Mouse (Mus musculus): Measurements from ENCODE around the gene Cyp2f2. TPM values are rescaled to one million over a fixed set of nuclear protein-coding genes. Genes with fewer than 3 reads are reported as not detected.

The Cyp2f2 gene
- not detected in 2 replicates for polyA plus RNA-seq (2014; fragmentation: Nextera tagmentation; extraction: Ambion mirVana)

- Histone ChIP-seq H3K27ac (ENCODE audit: low read depth, low read length) (no peak within 1 kb of the TSS), H3K4me1 (ENCODE audit: control insufficient read depth, insufficient read depth, low read length) (no peaks in the 10 kb centered on the region), H3K4me2 (no peak within 1 kb of the TSS), H3K27me3 (ENCODE audit: control insufficient read depth, insufficient read depth, low read length) (no peaks in the 10 kb centered on the region), H3K9ac (ENCODE audit: low read depth, low read length) (no peak within 1 kb of the TSS), H3K9me3 (replicated peaks; ENCODE audit: control insufficient read depth, low read length) (no peaks in the 10 kb centered on the region), H3K4me3 (ENCODE audit: low read depth, low read length) (no peak within 1 kb of the TSS), H3K36me3 (ENCODE audit: control insufficient read depth, insufficient read depth, low read length) (no peaks in the 10 kb centered on the region)
- no peak for ATAC-seq (replicated peaks; ENCODE audit: insufficient number of reproducible peaks, low FRiP score, low TSS enrichment)
Observed at GRCm38 (mm10) chr7:27119676-27120075, at the start of gene Cyp2f2. Gene Cyp2f2 (plus strand): TSS chr7:27119909.

- no peaks in the 10 kb centered on the region for H3K4me1 ChIP-seq (ENCODE audit: control insufficient read depth, insufficient read depth, low read length)
- H3K27ac ChIP-seq (ENCODE audit: low read depth, low read length): no peak overlapping the region
- no peaks in the 10 kb centered on the region; the same call in 1 of the 2 replicates for H3K9me3 ChIP-seq (replicated peaks; ENCODE audit: control insufficient read depth, low read length)
- no peak overlapping the region for H3K4me3 ChIP-seq (ENCODE audit: low read depth, low read length)
- no peak for ATAC-seq (replicated peaks; ENCODE audit: insufficient number of reproducible peaks, low FRiP score, low TSS enrichment)
- no peak overlapping the region for H3K9ac ChIP-seq (ENCODE audit: low read depth, low read length)
- no peaks in the 10 kb centered on the region for H3K27me3 ChIP-seq (ENCODE audit: control insufficient read depth, insufficient read depth, low read length)
- H3K4me2 ChIP-seq: no peak overlapping the region
- 71% methylated on average over 1 of the region's 1 CpGs for WGBS (ENCODE audit: insufficient replicate concordance)
- H3K36me3 ChIP-seq (ENCODE audit: control insufficient read depth, insufficient read depth, low read length): no peaks in the 10 kb centered on the region
Observed at GRCm38 (mm10) chr7:27078641-27079040, 41.1 kb upstream of the Cyp2f2 start.

GRCm38 (mm10) chr7:27081625-27082024 lies 38.1 kb upstream of the Cyp2f2 start:
- no peak overlapping the region for H3K4me3 ChIP-seq (ENCODE audit: low read depth, low read length)
- H3K9me3 ChIP-seq (replicated peaks; ENCODE audit: control insufficient read depth, low read length): no peaks in the 10 kb centered on the region; the same call in 1 of the 2 replicates
- no peak for ATAC-seq (replicated peaks; ENCODE audit: insufficient number of reproducible peaks, low FRiP score, low TSS enrichment)
- no peaks in the 10 kb centered on the region for H3K4me1 ChIP-seq (ENCODE audit: control insufficient read depth, insufficient read depth, low read length)
- no peak overlapping the region for H3K27ac ChIP-seq (ENCODE audit: low read depth, low read length)
- no peak overlapping the region for H3K4me2 ChIP-seq
- 64% methylated on average over 2 of the region's 2 CpGs for WGBS (ENCODE audit: insufficient replicate concordance)
- H3K36me3 ChIP-seq (ENCODE audit: control insufficient read depth, insufficient read depth, low read length): no peaks in the 10 kb centered on the region
- no peak overlapping the region for H3K9ac ChIP-seq (ENCODE audit: low read depth, low read length)
- H3K27me3 ChIP-seq (ENCODE audit: control insufficient read depth, insufficient read depth, low read length): no peaks in the 10 kb centered on the region

GRCm38 (mm10) chr7:27091039-27091438 lies 28.7 kb upstream of the Cyp2f2 start:
- ATAC-seq (replicated peaks; ENCODE audit: insufficient number of reproducible peaks, low FRiP score, low TSS enrichment): no peak
- Histone ChIP-seq H3K36me3 (ENCODE audit: control insufficient read depth, insufficient read depth, low read length) (no peaks in the 10 kb centered on the region), H3K4me2 (no peak overlapping the region), H3K9me3 (replicated peaks; ENCODE audit: control insufficient read depth, low read length) (no peaks in the 10 kb centered on the region), H3K4me3 (ENCODE audit: low read depth, low read length) (no peak overlapping the region), H3K4me1 (ENCODE audit: control insufficient read depth, insufficient read depth, low read length) (no peaks in the 10 kb centered on the region), H3K9ac (ENCODE audit: low read depth, low read length) (no peak overlapping the region), H3K27ac (ENCODE audit: low read depth, low read length) (no peak overlapping the region), H3K27me3 (ENCODE audit: control insufficient read depth, insufficient read depth, low read length) (no peaks in the 10 kb centered on the region)
- WGBS (ENCODE audit: insufficient replicate concordance): 71% methylated on average over 4 of the region's 4 CpGs

- Histone ChIP-seq H3K36me3 (ENCODE audit: control insufficient read depth, insufficient read depth, low read length) (no peaks in the 10 kb centered on the region), H3K9me3 (replicated peaks; ENCODE audit: control insufficient read depth, low read length) (no peaks in the 10 kb centered on the region), H3K4me3 (ENCODE audit: low read depth, low read length) (no peak overlapping the region), H3K27ac (ENCODE audit: low read depth, low read length) (no peak overlapping the region), H3K4me1 (ENCODE audit: control insufficient read depth, insufficient read depth, low read length) (no peaks in the 10 kb centered on the region), H3K4me2 (no peak overlapping the region), H3K27me3 (ENCODE audit: control insufficient read depth, insufficient read depth, low read length) (no peaks in the 10 kb centered on the region), H3K9ac (ENCODE audit: low read depth, low read length) (no peak overlapping the region)
- ATAC-seq (replicated peaks; ENCODE audit: insufficient number of reproducible peaks, low FRiP score, low TSS enrichment): no peak
- WGBS (ENCODE audit: insufficient replicate concordance): 51% methylated on average over 7 of the region's 7 CpGs
Observed at GRCm38 (mm10) chr7:27092038-27092703, 27.5 kb upstream of the Cyp2f2 start.

- Histone ChIP-seq H3K9ac (ENCODE audit: low read depth, low read length) (no peak overlapping the region), H3K4me3 (ENCODE audit: low read depth, low read length) (no peak overlapping the region), H3K4me1 (ENCODE audit: control insufficient read depth, insufficient read depth, low read length) (no peaks in the 10 kb centered on the region), H3K27me3 (ENCODE audit: control insufficient read depth, insufficient read depth, low read length) (no peaks in the 10 kb centered on the region), H3K9me3 (replicated peaks; ENCODE audit: control insufficient read depth, low read length) (no peaks in the 10 kb centered on the region), H3K36me3 (ENCODE audit: control insufficient read depth, insufficient read depth, low read length) (no peaks in the 10 kb centered on the region), H3K4me2 (no peak overlapping the region), H3K27ac (ENCODE audit: low read depth, low read length) (no peak overlapping the region)
- 23% methylated on average over 1 of the region's 1 CpGs for WGBS (ENCODE audit: insufficient replicate concordance)
- no peak for ATAC-seq (replicated peaks; ENCODE audit: insufficient number of reproducible peaks, low FRiP score, low TSS enrichment)
Observed at GRCm38 (mm10) chr7:27092882-27093281, 26.8 kb upstream of the Cyp2f2 start.

GRCm38 (mm10) chr7:27104882-27105281 lies 14.8 kb upstream of the Cyp2f2 start:
- Histone ChIP-seq H3K4me2 (no peak overlapping the region), H3K27ac (ENCODE audit: low read depth, low read length) (no peak overlapping the region), H3K4me3 (ENCODE audit: low read depth, low read length) (no peak overlapping the region), H3K9ac (ENCODE audit: low read depth, low read length) (no peak overlapping the region), H3K9me3 (replicated peaks; ENCODE audit: control insufficient read depth, low read length) (no peaks in the 10 kb centered on the region), H3K36me3 (ENCODE audit: control insufficient read depth, insufficient read depth, low read length) (no peaks in the 10 kb centered on the region), H3K4me1 (ENCODE audit: control insufficient read depth, insufficient read depth, low read length) (no peaks in the 10 kb centered on the region), H3K27me3 (ENCODE audit: control insufficient read depth, insufficient read depth, low read length) (no peaks in the 10 kb centered on the region)
- 59% methylated on average over 5 of the region's 5 CpGs for WGBS (ENCODE audit: insufficient replicate concordance)
- ATAC-seq (replicated peaks; ENCODE audit: insufficient number of reproducible peaks, low FRiP score, low TSS enrichment): no peak

GRCm38 (mm10) chr7:27110327-27110726 lies 9.4 kb upstream of the Cyp2f2 start:
- Histone ChIP-seq H3K4me2 (no peak overlapping the region), H3K4me1 (ENCODE audit: control insufficient read depth, insufficient read depth, low read length) (no peaks in the 10 kb centered on the region), H3K27ac (ENCODE audit: low read depth, low read length) (no peak overlapping the region), H3K27me3 (ENCODE audit: control insufficient read depth, insufficient read depth, low read length) (no peaks in the 10 kb centered on the region), H3K36me3 (ENCODE audit: control insufficient read depth, insufficient read depth, low read length) (no peaks in the 10 kb centered on the region), H3K4me3 (ENCODE audit: low read depth, low read length) (no peak overlapping the region), H3K9ac (ENCODE audit: low read depth, low read length) (no peak overlapping the region), H3K9me3 (replicated peaks; ENCODE audit: control insufficient read depth, low read length) (0 out of 2 replicates have a peak, but pooled peaks cover 3% of the 10 kb centered on the region)
- ATAC-seq (replicated peaks; ENCODE audit: insufficient number of reproducible peaks, low FRiP score, low TSS enrichment): no peak

GRCm38 (mm10) chr7:27111038-27111437 lies 8.7 kb upstream of the Cyp2f2 start:
- WGBS (ENCODE audit: insufficient replicate concordance): 82% methylated on average over 1 of the region's 1 CpGs
- H3K27ac ChIP-seq (ENCODE audit: low read depth, low read length): no peak overlapping the region
- H3K36me3 ChIP-seq (ENCODE audit: control insufficient read depth, insufficient read depth, low read length): no peaks in the 10 kb centered on the region
- no peak overlapping the region for H3K4me3 ChIP-seq (ENCODE audit: low read depth, low read length)
- H3K9ac ChIP-seq (ENCODE audit: low read depth, low read length): no peak overlapping the region
- no peaks in the 10 kb centered on the region for H3K4me1 ChIP-seq (ENCODE audit: control insufficient read depth, insufficient read depth, low read length)
- H3K9me3 ChIP-seq (replicated peaks; ENCODE audit: control insufficient read depth, low read length): 0 out of 2 replicates have a peak, but pooled peaks cover 3% of the 10 kb centered on the region
- no peaks in the 10 kb centered on the region for H3K27me3 ChIP-seq (ENCODE audit: control insufficient read depth, insufficient read depth, low read length)
- H3K4me2 ChIP-seq: no peak overlapping the region
- ATAC-seq (replicated peaks; ENCODE audit: insufficient number of reproducible peaks, low FRiP score, low TSS enrichment): no peak
